Mouse (Mus musculus): ENCODE measurements around the gene Aqp12. TPM values are rescaled to one million over a fixed set of nuclear protein-coding genes. Genes with fewer than 3 reads are reported as not detected.
"Not testable (repeated sequence)": the region's sequence is repeated elsewhere in the genome, so short reads cannot be mapped to it uniquely, and the experiment has no call there.

Aqp12 gene
- under 1 TPM in 1 of 4 experiments, not detected in 3; 0.87 TPM for total RNA-seq (2022)

- DNase-seq: no peak
These were observed at the start of gene Aqp12 for GRCm38 (mm10) chr1:93006061-93006460. Gene Aqp12 (plus strand): TSS chr1:93006334.

DNA sequence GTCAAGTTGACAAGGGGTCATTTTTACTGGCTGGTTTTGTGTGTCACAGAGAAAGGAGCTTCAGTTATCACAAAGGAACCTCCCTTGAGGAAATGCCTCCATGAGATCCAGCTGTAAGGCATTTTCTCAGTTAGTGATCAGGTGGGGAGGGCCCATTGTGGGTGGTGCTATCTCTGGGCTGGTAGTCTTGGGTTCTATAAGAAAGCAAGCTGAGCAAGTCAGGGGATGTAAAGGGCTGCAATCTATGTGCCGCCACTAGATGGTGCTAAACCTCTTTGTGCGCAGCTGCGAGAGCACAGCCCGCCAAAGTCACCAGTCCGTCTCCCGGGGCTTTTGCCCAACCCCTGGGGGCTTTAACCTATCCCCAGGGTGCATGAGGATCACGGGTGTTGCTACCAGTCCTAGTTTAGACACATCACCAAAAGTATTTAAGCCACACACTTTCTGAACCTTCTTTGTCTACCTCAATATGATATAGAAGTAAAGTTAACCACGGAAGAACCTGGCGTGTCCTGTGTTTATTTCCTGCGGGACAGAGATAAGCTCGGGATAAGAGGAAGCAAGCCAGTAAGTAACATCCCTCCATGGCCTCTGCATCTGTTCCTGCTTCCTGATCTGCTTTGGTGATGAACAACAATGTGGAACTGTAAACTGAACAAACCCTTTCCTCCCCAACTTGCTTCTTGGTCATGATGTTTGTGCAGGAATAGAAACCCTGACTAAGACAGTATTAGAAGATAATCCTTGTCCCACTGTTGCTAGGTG lies 49.4 kb upstream of the Aqp12 start:
- DNase-seq: peak; percentile 53

DNA sequence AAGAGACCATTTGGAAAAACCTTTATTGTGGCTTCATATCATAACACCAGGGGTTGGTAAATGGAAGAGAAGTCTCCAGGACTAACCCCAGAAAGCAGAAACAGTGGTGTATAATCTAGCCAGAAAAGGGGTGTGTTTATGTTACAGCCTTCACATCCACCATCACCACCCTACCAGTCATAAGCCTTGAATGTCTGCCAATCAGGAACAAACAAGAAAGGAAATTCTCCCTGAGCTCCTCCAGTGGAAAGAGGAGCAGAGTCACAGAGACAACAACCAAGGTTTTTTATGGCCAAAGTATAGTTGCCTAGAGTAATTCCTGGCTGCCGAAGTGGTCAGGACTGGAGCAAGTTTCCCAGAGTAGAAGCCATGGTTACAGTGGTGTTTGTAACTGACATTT lies 47.1 kb upstream of the Aqp12 start:
- DNase-seq: no peak

DNA sequence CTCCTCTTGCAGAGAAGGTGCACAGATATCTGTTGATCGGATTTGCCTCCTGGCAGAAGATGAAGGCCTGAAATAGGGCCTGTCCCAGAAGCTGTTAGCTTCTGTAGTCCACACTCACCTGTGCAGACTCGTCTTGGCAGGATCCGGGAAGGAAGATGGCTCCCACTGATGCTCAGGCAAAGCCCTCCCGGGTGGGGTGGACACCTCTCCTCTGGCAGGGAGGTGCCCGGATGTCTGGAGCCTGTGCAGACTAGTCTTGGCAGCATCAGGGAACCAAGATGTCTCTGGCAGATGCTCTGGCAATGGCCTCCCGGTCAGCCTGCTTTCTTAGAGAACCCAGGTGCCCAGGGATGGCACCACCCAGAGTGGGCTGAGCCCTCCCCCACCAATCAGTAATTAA lies 35.3 kb upstream of the Aqp12 start:
- DNase-seq: not testable (repeated sequence)

DNA sequence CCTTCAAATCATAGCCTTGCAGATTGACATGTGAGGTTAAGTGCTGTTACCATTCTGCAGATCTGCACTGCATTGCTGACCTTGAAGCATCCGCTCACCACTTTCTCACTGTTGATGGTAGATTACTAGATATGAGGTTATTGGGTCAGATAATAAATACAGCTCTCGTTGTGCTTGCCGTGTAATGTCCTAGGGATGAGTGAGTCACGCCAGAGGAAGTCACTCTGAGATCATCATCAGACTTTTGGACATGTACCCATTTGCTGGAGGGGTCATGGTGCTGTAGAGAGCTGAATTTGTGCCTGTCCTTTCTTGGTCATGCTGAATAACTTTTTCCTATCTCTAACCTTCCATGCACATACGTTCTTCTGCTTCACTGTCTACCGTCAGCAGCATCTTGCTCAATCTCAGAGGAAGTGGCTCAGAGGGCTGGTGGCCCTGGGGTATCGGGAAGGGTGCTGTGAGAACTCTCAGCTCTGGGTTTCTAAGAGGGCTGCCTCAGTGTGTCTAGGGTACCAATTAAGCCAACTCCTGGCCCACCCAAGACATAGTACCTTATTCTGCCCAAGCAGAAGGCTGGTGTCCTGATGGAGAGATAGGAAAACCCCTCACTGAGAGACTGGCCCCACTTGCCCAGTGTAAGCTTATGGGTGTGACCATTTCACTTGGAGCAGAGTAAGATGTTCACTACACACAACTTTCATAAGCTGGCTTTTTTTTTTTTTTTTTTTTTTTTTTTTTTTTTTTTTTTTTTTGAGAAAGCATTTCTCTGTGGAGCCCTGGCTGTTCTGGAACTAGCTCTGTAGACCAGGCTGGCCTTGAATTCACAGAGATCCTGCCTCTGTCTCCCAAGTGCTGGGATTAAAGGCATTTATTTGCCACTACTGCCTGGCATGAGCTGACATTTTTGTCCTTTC lies 34.0 kb upstream of the Aqp12 start:
- DNase-seq: no peak

DNA sequence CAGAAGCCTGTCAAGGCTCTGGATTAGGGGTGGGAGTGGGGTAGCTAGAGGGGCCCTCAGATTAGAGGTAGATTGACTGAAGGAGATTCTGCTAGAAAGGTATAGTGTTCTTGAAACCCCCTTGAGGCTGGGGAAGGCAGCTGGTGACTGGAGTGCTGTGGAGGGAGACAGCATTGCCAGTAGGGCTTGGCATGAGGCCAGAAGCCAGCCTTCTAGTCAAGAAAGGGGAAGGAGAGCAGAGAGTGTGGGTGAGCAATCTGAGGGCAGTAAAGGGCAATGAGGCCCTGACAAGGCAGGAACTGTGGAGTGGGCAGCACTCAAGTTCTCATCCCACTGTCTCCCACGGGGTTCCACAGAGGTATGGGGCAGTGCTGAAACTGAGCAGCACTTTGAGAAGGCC lies 33.3 kb upstream of the Aqp12 start:
- peak; percentile 50 for DNase-seq

- no peak for DNase-seq
These were observed 30.0 kb upstream of the Aqp12 start for GRCm38 (mm10) chr1:92976141-92976566.

GRCm38 (mm10) chr1:92978645-92979044 lies 27.5 kb upstream of the Aqp12 start:
- DNase-seq: no peak

DNA sequence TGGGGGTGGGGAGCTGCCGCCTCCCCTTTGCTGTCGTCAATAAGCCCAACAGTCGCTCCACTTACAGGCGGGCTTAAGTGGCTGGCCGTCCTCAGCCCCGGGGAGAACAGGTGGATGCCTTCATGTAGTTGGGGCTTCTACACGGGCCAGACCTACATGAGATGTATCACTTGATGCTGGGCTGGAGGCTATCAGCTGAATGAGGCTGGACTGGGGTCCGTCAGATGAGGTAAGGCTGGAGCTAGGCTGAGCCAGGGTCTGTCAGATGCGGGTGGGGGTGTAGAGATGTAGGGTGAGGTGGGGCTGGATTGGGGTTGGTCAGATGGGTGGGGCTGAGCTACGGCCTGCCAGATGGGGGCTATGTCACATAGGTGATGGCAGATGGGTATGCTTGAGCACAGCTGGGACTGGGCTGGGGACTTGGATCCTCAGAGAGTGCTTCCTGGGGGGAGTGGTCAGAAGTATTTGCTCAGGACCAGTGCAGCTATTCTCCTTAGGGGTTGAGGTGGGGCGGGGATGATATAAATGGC lies 27.0 kb upstream of the Aqp12 start:
- no peak for DNase-seq

GRCm38 (mm10) chr1:92981056-92981845 lies 24.9 kb upstream of the Aqp12 start:
- DNase-seq: no peak

DNA sequence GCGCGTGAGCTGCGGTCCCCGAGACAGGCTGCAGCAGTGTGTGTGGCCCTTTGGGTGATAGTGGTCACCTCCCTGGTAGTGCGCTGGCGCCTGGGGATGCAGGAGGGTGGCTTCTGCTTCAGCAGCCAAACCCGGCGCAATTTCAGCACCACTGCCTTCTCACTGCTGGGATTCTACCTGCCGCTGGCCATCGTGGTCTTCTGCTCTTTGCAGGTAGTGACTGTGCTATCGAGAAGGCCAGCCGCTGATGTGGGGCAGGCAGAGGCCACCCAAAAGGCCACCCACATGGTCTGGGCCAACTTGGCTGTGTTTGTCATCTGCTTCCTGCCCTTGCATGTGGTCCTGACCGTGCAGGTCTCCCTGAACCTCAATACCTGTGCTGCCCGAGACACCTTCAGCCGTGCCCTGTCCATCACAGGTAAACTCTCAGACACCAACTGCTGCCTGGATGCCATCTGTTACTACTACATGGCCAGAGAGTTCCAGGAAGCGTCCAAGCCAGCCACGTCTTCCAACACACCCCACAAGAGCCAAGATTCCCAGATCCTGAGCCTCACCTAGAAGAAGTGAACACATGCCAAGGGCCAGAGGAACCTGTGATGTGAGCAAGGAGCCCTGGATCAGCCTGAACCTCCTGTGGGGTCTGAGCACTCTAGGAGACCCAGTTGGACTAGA lies 23.1 kb upstream of the Aqp12 start:
- DNase-seq: no peak

- no peak for DNase-seq
These were observed 21.1 kb upstream of the Aqp12 start for GRCm38 (mm10) chr1:92984999-92985398.

DNA sequence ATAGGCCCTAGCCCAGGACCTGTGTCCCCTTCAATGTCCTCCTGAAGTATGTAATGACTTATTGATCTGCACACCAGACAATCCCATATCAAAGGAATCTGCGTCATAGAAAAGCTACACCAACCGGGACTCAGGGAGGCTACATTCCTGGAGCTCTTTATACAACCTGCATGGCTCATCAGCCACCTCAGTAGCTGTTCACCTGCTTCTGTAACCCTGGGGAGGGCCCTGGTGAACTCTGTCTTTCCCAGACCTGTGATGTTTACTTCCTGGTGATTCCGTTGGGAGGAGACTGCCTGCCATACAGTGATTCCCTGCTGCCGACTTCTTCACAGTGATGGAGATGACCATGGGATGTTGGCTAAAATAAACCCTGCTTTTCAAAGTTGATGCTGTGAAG lies 17.2 kb upstream of the Aqp12 start:
- DNase-seq: no peak

- no peak for DNase-seq
These were observed 16.2 kb upstream of the Aqp12 start for GRCm38 (mm10) chr1:92989891-92990290.

GRCm38 (mm10) chr1:92992214-92992855 lies 13.8 kb upstream of the Aqp12 start:
- peak; percentile 72 for DNase-seq

DNA sequence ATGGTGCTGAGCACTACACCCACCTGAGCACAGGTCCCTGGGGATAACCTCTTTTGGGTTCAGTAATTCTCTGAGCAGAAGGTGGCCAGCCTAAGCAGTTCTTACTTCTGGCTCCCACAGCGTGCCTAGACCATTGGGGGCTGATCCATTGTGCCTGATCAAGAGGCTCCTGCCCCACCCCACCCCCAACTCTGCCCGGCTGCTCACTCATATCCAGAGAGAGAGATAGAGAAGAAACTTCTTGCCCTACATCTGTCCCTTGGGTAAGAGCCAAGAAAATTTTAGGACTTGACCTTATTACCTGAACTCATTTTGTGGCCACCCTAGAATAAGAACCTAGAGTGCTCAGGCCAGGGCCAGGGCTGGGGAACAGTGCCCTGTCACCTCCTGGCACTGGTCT lies 13.3 kb upstream of the Aqp12 start:
- no peak for DNase-seq

- DNase-seq: peak; percentile 94
These were observed 3.1 kb downstream of the Aqp12 start for GRCm38 (mm10) chr1:93009196-93009595.

GRCm38 (mm10) chr1:93010731-93011130 lies 4.6 kb downstream of the Aqp12 start:
- DNase-seq: no peak

- DNase-seq: peak; percentile 49
These were observed 6.0 kb downstream of the Aqp12 start for GRCm38 (mm10) chr1:93012103-93012585.

DNA sequence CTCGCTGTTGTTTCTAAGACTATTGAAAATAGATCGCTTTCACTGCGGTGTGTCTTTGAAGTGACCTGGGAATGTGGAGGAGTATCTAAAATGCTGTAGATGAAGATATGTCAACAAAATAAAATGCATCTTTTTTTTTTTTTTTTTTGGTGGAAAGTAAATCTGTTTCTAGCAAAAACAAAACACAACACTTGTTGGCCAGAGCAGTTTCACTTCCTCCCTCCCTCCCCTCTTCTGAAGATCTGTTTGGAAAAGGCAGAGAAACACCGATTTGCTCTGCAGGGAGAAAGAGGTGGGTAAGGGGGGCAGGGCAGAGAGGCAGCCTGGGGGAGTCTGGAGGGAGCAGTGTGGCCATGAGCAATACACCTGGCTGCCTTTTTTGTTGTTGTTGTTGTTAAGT lies 7.2 kb downstream of the Aqp12 start:
- DNase-seq: no peak

DNA sequence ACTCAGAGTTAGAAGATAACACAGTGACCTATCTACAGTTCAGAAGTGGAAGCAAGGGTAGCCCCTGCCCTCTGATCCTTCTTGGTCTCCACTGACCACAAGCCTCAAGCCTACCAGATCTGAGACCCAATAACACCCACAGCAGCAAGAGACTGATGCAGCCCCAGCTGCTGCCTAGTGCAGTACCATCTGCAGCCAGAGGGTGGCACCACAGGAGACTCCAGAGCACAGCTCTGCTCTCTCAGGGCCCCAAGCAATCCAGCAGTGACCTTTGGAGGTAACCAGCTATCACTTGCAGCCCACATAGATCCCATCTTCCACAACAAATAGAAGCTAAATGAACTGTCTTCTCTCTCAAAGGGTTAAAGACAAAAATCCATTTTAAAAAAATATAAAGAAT lies 8.3 kb downstream of the Aqp12 start:
- peak; percentile 56 for DNase-seq

All from adrenal gland, adult 8-10 months (tissue).